Mouse (Mus musculus) forebrain, embryonic 12.5 days (tissue): ENCODE results near the gene Guca2b. TPM values are rescaled to one million over a fixed set of nuclear protein-coding genes. Genes with fewer than 3 reads are reported as not detected.

Source experiments
- ATAC-seq: fragments of 200-750 bp; cut with Nextera tagmentation; 2 replicates; pipeline ENCODE4 v1.8.0; 2017; ENCODE audit warnings: moderate TSS enrichment; ENCODE audit not compliant: low FRiP score
- H3K27ac ChIP-seq: fragments of 300-500 bp; sonication (generic); 2 replicates; pipeline ENCODE4 v1.5.1; 2016; ENCODE audit warnings: mild to moderate bottlenecking
- H3K27me3 ChIP-seq: fragments of 300-500 bp; sonication (generic); 2 replicates; pipeline ENCODE4 v1.6.1; 2016; ENCODE audit warnings: mild to moderate bottlenecking
- H3K36me3 ChIP-seq: fragments of 300-500 bp; sonication (generic); replicated peaks from 2 replicates; pipeline ENCODE4 v1.6.1; 2016; ENCODE audit warnings: mild to moderate bottlenecking
- H3K4me1 ChIP-seq: fragments of 300-500 bp; sonication (generic); 2 replicates; pipeline ENCODE4 v1.6.1; 2016
- H3K4me2 ChIP-seq: fragments of 300-500 bp; sonication (generic); 2 replicates; pipeline ENCODE4 v1.6.1; 2016; ENCODE audit warnings: mild to moderate bottlenecking, moderate library complexity
- H3K4me3 ChIP-seq: fragments of 300-500 bp; sonication (generic); replicated peaks from 2 replicates; pipeline ENCODE4 v1.5.1; 2016; ENCODE audit warnings: mild to moderate bottlenecking
- H3K9ac ChIP-seq: fragments of 300-500 bp; sonication (generic); 2 replicates; pipeline ENCODE4 v1.6.1; 2016; ENCODE audit warnings: mild to moderate bottlenecking
- H3K9me3 ChIP-seq: fragments of 300-500 bp; sonication (generic); 2 replicates; pipeline ENCODE4 v1.6.1; 2016
- WGBS: fragments of 180-500 bp; shearing (Covaris S2); methylation state at CpG from one replicate; pipeline ENCODE4 v1.1.7; 2016; 5-methylcytosine and 5-hydroxymethylcytosine counted together
- polyA plus RNA-seq: library from polyadenylated mRNA; unstranded; fragments of >200 nt; fragmentation: Nextera tagmentation; extraction: Ambion mirVana; gene quantifications from 2 replicates; pipeline ENCODE4 v1.2.1, GENCODE M21; 2016

The Guca2b gene
- polyA plus RNA-seq, 1 experiment from 2014 or later = not detected

- peaks cover 42% of the 10 kb centered on the region for H3K36me3 ChIP-seq
- peaks cover 17% of the 10 kb centered on the region for H3K4me1 ChIP-seq
- H3K9me3 ChIP-seq = no peaks in the 10 kb centered on the region
- peak overlapping the region; percentile 51; the same call in 1 of the 2 replicates for H3K27ac ChIP-seq
- no peak overlapping the region for H3K4me3 ChIP-seq
- no peaks in the 10 kb centered on the region for H3K27me3 ChIP-seq
- no peak overlapping the region for H3K9ac ChIP-seq
- no peak overlapping the region for H3K4me2 ChIP-seq
- 0 out of 2 replicates have a peak, but pooled peaks have one; percentile 2 for ATAC-seq
- 41% methylated on average over 4 of the region's 4 CpGs for WGBS
Observed at GRCm38 (mm10) chr4:119627317-119627716, 31.4 kb downstream of the Guca2b start.

DNA sequence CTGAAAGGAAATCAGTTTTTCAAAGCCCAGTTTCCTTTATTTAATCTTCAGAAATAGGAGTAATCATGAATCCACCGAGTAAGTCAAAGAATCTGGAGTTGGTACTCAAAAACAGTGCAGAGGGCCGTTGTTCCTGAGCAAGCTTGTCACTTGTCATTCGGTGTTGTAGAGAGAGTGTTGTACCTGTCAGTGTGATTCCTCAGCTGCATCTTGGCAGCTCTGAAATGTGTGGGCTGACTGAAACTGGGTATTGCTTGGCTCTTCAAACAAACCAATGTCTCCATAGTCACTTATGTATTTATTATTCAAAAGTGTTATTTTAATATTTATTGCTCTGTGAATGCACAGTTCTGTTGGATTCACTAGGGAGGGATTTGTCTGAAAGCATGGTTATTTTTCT is 31.9 kb downstream of the Guca2b start:
- ATAC-seq = no peak
- Histone ChIP-seq H3K36me3 (peaks cover 42% of the 10 kb centered on the region), H3K27me3 (no peaks in the 10 kb centered on the region), H3K4me3 (no peak overlapping the region), H3K4me2 (no peak overlapping the region), H3K27ac (peak overlapping the region; percentile 51; the same call in 1 of the 2 replicates), H3K9me3 (no peaks in the 10 kb centered on the region), H3K9ac (no peak overlapping the region), H3K4me1 (peaks cover 17% of the 10 kb centered on the region)
- WGBS = 69% methylated on average over 3 of the region's 3 CpGs

GRCm38 (mm10) chr4:119626081-119626645 is 32.6 kb downstream of the Guca2b start:
- H3K36me3 ChIP-seq = peaks cover 46% of the 10 kb centered on the region
- WGBS = 33% methylated on average over 7 of the region's 7 CpGs
- peaks cover 16% of the 10 kb centered on the region for H3K4me1 ChIP-seq
- H3K9ac ChIP-seq = no peak overlapping the region
- no peaks in the 10 kb centered on the region for H3K9me3 ChIP-seq
- no peak overlapping the region for H3K4me3 ChIP-seq
- no peak overlapping the region for H3K4me2 ChIP-seq
- ATAC-seq = no peak
- H3K27ac ChIP-seq = no peak overlapping the region
- no peaks in the 10 kb centered on the region for H3K27me3 ChIP-seq

DNA sequence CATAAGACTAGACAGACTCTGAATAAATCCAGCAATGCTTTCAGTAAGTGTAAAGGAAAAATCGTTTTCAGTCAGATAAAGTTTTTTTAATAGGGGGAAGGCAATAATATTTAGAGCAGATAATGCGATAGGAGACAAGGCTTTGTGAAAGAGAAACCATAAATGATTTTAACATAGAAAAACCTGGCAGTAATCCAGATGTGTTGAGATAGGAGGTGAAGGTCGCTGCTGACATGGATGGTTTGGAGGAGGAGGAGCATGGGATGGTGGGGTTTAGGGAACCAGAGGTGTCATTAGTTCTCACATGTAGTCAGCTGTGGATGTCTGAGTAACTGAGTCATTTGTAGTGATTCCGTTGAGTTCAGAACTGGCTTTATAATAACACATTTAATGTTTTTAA is 44.0 kb downstream of the Guca2b start:
- ATAC-seq = no peak

DNA sequence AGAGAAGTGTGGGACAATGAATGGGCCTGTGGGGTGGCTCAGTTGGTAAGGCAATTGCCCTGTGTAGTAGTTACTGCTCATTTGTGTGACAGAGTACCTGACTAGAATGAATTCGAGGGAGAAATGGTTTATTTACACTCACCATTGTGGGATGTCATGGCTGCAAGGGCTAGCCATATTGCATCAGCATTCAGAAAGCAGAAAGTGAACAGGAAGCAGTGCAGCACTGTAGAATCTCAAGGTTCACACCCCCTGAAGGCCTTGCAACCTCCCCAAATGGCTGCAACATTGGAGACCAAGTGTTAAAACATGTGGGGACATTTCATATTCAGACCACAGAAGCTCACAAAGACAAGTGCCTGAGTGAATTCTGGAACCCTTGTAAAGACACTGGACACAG is 44.7 kb downstream of the Guca2b start:
- Histone ChIP-seq H3K9ac (no peak overlapping the region), H3K4me3 (no peak overlapping the region), H3K36me3 (0 out of 2 replicates have a peak, but pooled peaks cover 3% of the 10 kb centered on the region), H3K9me3 (no peaks in the 10 kb centered on the region), H3K27ac (no peak overlapping the region), H3K4me1 (peaks cover 5% of the 10 kb centered on the region; the same call in 1 of the 2 replicates), H3K27me3 (no peaks in the 10 kb centered on the region), H3K4me2 (no peak overlapping the region)
- 55% methylated on average over 1 of the region's 1 CpGs for WGBS
- no peak for ATAC-seq

More for the DNA sequence above, 44.0 kb downstream of the Guca2b start:
- Histone ChIP-seq H3K4me3 (no peak overlapping the region), H3K27ac (no peak overlapping the region), H3K4me1 (peaks cover 5% of the 10 kb centered on the region; the same call in 1 of the 2 replicates), H3K9ac (no peak overlapping the region), H3K4me2 (no peak overlapping the region), H3K27me3 (no peaks in the 10 kb centered on the region), H3K9me3 (no peaks in the 10 kb centered on the region), H3K36me3 (peaks cover 6% of the 10 kb centered on the region)
- WGBS = 86% methylated on average over 4 of the region's 4 CpGs

DNA sequence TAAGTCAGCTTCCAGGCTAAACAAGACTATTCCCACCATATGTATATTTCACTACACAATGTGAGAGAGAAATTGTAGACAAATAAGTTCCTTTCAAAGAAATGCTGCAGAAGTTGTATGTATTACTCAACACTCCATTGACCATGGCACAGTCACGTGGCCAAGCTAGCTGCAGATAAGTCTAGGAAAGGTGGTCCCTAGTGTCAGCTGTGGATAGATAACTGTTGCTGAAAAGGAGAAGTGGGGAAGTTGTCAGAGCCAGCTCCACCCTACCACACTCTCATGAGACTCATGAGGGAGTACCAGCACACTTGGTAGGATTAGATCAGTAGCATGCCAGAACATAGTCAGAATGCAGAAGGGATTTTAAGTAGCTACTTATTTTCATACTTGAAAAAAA is 49.3 kb downstream of the Guca2b start:
- H3K9me3 ChIP-seq = no peaks in the 10 kb centered on the region
- H3K4me1 ChIP-seq = peaks cover 5% of the 10 kb centered on the region; the same call in 1 of the 2 replicates
- H3K4me3 ChIP-seq = no peak overlapping the region
- peaks cover 14% of the 10 kb centered on the region for H3K36me3 ChIP-seq
- no peaks in the 10 kb centered on the region for H3K27me3 ChIP-seq
- no peak for ATAC-seq
- no peak overlapping the region for H3K9ac ChIP-seq
- H3K4me2 ChIP-seq = no peak overlapping the region
- 85% methylated on average over 1 of the region's 1 CpGs for WGBS
- H3K27ac ChIP-seq = no peak overlapping the region

Other genes starting within 250 kb of the Guca2b start
- 11.8 and 13.4 TPM in 2 replicates for gene Ccdc30, start 243.4 kb downstream of the Guca2b start, polyA plus RNA-seq
- gene Ppcs, start 236.5 kb downstream of the Guca2b start, polyA plus RNA-seq = 19.5 and 21.0 TPM in 2 replicates
- gene Zmynd12, start 236.1 kb downstream of the Guca2b start, polyA plus RNA-seq = 0.31 TPM in 1 of 2 replicates, not detected in the other
- 8.5 and 11.2 TPM in 2 replicates for gene Rimkla, start 166.3 kb downstream of the Guca2b start, polyA plus RNA-seq
- 31.7 and 32.6 TPM in 2 replicates for gene Foxj3, start 122.0 kb downstream of the Guca2b start, polyA plus RNA-seq
- gene Frg2f1, start 119.4 kb downstream of the Guca2b start, polyA plus RNA-seq = 3.1 and 4.4 TPM in 2 replicates
- gene Guca2a, start 21.2 kb downstream of the Guca2b start, polyA plus RNA-seq = not detected in 2 replicates
- gene Hivep3, start 74.8 kb upstream of the Guca2b start, polyA plus RNA-seq = 3.2 and 4.2 TPM in 2 replicates